Mouse (Mus musculus) embryonic stem cell, embryonic (primary cell): ENCODE measurements around the gene Traip.

Experiments
- CTCF ChIA-PET, 4 experiments: fragments of 300-600 bp in 2 of 4; fragments of 350-600 bp in 2 of 4; sonication (Branson Sonifier 250); formaldehyde crosslinking; loops; one replicate each; lab custom pipeline; 2022; ENCODE audit warnings: inconsistent platforms in 2 of 4; lab: Charles Lee
- POLR2A ChIA-PET, 4 experiments: fragments of 300-600 bp in 2 of 4; fragments of 350-600 bp in 2 of 4; sonication (Branson Sonifier 250); formaldehyde crosslinking; loops; one replicate each; lab custom pipeline; 2022; ENCODE audit warnings: antibody characterized with exemption in 4 of 4, inconsistent platforms in 1 of 4; lab: Charles Lee

Traip gene

GRCm38 (mm10) chr9:107919441-107919840 lies 30.5 kb upstream of the Traip start:
- POLR2A ChIA-PET, result interaction anchor here in 3 of 4 experiments (0.6 to 9.2 kb wide), 8 partner anchors 10 to 43 kb away, joined by 3 to 63 read pairs (median 3); partner anchors contain the start of genes Mst1r (in 2 of the 3) and Camkv (in 1 of the 3)
- CTCF ChIA-PET, result interaction anchor here in 3 of 4 experiments (0.6 to 6.2 kb wide), 8 partner anchors 12 to 175 kb away, joined by 3 to 38 read pairs (median 4); partner anchors contain the start of genes Mst1r (in 2 of the 3) and Apeh (in 1 of the 3)

GRCm38 (mm10) chr9:107923021-107923420 lies 26.9 kb upstream of the Traip start:
- ChIA-PET POLR2A (interaction anchor here in 2 of 4 experiments (0.6 to 9.2 kb wide), 13 partner anchors 9 to 595 kb away, joined by 3 to 63 read pairs (median 4); partner anchors contain the start of genes Mst1r (in 2 of the 2), Amigo3 (in 1 of the 2) and Camkv (in 1 of the 2)), CTCF (interaction anchor here (0.5 to 3.4 kb wide), 38 partner anchors 8 to 118 kb away, joined by 3 to 27 read pairs (median 4); partner anchors contain the start of genes Mst1r (in 3 of the 4), Camkv (in 2 of the 4), Inka1 (in 2 of the 4) and Gm20661 (in 1 of the 4))

GRCm38 (mm10) chr9:107923956-107924355 lies 26.0 kb upstream of the Traip start:
- POLR2A ChIA-PET, result interaction anchor here in 1 of 4 experiments (0.9 to 9.2 kb wide), 4 partner anchors 11 to 15 kb away, joined by 3 to 63 read pairs (median 4); partner anchors contain the start of gene Mst1r
- CTCF ChIA-PET, result interaction anchor here in 3 of 4 experiments (0.9 to 3.3 kb wide), 22 partner anchors 8 to 279 kb away, joined by 3 to 27 read pairs (median 4); partner anchors contain the start of genes Camkv (in 2 of the 3), Gm20661 (in 1 of the 3), Mon1a (in 1 of the 3) and Mst1r (in 1 of the 3)

GRCm38 (mm10) chr9:107925251-107925650 lies 24.7 kb upstream of the Traip start:
- ChIA-PET CTCF (interaction anchor here in 3 of 4 experiments (0.8 to 2.3 kb wide), 4 partner anchors 11 to 24 kb away, joined by 3 to 8 read pairs (median 4); partner anchors contain the start of gene Camkv (in 1 of the 3)), POLR2A (interaction anchor here in 3 of 4 experiments (0.6 to 9.2 kb wide), 7 partner anchors 11 to 128 kb away, joined by 3 to 63 read pairs (median 4); partner anchors contain the start of genes Amigo3 (in 1 of the 3), Ip6k1 (in 1 of the 3) and Mst1r (in 1 of the 3))

- POLR2A ChIA-PET, result interaction anchor here in 1 of 4 experiments (0.7 to 2.1 kb wide), 10 partner anchors 10 to 126 kb away, joined by 3 to 6 read pairs (median 4); partner anchors contain the start of genes Amigo3, Inka1, Ip6k1 and Mst1r
- CTCF ChIA-PET, result interaction anchor here in 3 of 4 experiments (0.5 to 2.3 kb wide), 8 partner anchors 20 to 213 kb away, joined by 3 to 14 read pairs (median 4); partner anchors contain the start of genes Amigo3 (in 1 of the 3) and Mst1r (in 1 of the 3)
Observed at GRCm38 (mm10) chr9:107926920-107927420, 23.0 kb upstream of the Traip start.

- POLR2A ChIA-PET, result interaction anchor here in 2 of 4 experiments (0.7 to 2.1 kb wide), 7 partner anchors 21 to 1719 kb away, joined by 3 to 6 read pairs (median 4); partner anchors contain the start of genes Inka1 (in 1 of the 2) and Mst1r (in 1 of the 2)
- CTCF ChIA-PET, result interaction anchor here in 3 of 4 experiments (0.5 to 2.3 kb wide), 5 partner anchors 23 to 85 kb away, joined by 3 to 8 read pairs (median 5); no protein-coding TSS in a partner anchor
Observed at GRCm38 (mm10) chr9:107927749-107928148, 22.2 kb upstream of the Traip start.

DNA sequence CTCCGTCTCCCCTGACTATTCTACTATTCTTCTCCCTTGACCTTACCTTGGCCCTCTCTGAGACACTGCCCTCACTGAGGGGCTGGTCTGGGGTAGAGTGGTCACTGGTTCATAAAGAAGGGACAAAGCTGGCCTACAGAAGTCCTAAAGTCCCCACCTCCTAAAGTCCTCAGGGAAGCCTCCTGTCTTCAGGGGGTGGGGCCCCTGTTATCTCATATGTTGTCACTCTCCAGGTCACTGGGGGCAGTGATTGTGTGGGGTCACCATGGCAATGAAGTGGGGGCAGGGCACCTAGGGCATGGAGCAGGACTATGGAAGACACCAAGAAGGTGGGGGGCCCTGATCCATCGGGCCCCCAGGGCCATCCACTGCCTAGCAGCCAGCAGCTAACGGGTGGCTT lies 21.8 kb upstream of the Traip start, which contains the start of gene Actl11:
Gene Actl11, plus strand, starts transcription at position 301 of the 400 bp plus-strand sequence.
- POLR2A ChIA-PET, result interaction anchor here in 1 of 4 experiments (1.0 to 1.7 kb wide), 3 partner anchors 34 to 57 kb away, joined by 3 to 5 read pairs (median 3); partner anchors contain the start of gene Inka1

GRCm38 (mm10) chr9:107932221-107932620 lies 17.7 kb upstream of the Traip start:
- ChIA-PET CTCF (interaction anchor here in 3 of 4 experiments (1.0 to 1.9 kb wide), 8 partner anchors 9 to 113 kb away, joined by 3 to 9 read pairs (median 4); no protein-coding TSS in a partner anchor), POLR2A (interaction anchor here in 3 of 4 experiments (0.6 to 2.3 kb wide), 12 partner anchors 9 to 1573 kb away, joined by 3 to 7 read pairs (median 4); partner anchors contain the start of genes Gm20661 (in 1 of the 3), Inka1 (in 1 of the 3) and Ip6k1 (in 1 of the 3))

More for the DNA sequence above, 21.8 kb upstream of the Traip start, which contains the start of gene Actl11:
- CTCF ChIA-PET, result interaction anchor here in 2 of 4 experiments (0.6 to 0.9 kb wide), 2 partner anchors 19 to 24 kb away, joined by 3 read pairs; no protein-coding TSS in a partner anchor

DNA sequence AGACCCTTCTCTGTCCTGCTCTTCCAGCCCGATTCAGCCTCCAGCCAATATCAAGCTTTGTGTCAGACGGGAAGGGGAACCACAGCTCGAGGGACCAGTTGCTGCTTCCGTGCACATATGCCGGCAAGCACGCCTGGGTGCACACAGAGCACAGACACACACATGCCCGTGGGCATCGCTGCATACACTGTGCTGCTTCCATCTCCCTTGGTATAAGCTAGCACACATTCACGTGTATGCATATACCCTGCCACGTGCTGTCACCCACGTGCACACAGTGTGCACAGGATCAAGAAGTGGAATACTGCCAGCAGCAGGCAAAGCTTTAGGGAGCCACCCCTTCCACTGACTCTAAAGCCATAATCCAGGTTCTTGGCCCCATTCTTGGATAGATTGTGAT lies 15.8 kb upstream of the Traip start:
- ChIA-PET POLR2A (interaction anchor here in 2 of 4 experiments (0.9 to 1.4 kb wide), 4 partner anchors 14 to 43 kb away, joined by 3 read pairs; no protein-coding TSS in a partner anchor), CTCF (interaction anchor here (0.6 to 1.7 kb wide), 6 partner anchors 21 to 272 kb away, joined by 3 to 6 read pairs (median 3); no protein-coding TSS in a partner anchor)

DNA sequence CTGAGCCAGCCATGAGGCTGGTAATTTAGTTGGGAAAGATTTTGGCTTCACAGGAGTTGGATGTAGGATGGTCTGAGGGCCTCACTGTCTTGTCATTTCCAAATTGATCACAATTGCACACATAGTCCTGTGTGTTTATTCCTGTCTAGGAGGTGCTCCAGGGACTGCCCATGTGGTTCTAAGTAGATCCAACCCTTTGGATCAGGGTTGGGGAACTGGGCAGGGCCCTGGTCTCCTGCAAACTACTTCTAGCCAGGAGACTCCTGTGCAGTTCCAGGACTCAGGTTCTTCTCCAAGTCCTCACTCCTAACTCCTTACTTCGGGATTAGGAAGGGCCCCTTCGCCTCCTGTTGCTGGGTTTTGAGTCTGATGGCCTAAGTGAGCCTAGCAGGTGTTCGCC lies 14.6 kb upstream of the Traip start, which contains the start of gene Camkv:
Gene Camkv, plus strand, starts transcription at position 301 of the 400 bp plus-strand sequence.
- CTCF ChIA-PET, result interaction anchor here in 3 of 4 experiments (0.9 to 1.9 kb wide), 7 partner anchors 9 to 44 kb away, joined by 3 to 9 read pairs (median 3); no protein-coding TSS in a partner anchor
- POLR2A ChIA-PET, result interaction anchor here in 2 of 4 experiments (0.7 to 2.3 kb wide), 13 partner anchors 10 to 254 kb away, joined by 3 to 9 read pairs (median 4); no protein-coding TSS in a partner anchor

DNA sequence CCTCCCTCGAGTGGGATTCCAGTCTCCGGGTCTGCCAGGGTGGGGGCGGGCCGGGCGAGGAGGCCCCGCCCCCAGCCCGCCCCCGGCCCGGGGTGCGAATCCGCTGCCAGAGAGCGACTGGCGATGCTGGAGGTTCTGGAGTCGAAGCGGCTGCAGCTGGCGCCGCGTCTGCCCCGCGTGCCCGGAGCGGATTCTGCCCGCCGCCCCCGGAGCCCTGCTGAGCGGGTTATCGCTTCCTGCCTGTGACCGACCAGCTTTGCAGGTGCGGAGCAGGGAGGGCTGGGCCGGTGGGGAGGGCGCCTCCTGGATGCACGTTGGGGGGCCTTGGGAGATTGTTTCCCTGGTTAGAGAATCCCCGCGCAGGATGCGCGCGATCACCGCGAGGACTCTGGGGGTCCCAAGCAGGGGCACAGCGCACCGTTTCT lies 14.1 kb upstream of the Traip start:
- ChIA-PET CTCF (interaction anchor here (0.6 to 1.9 kb wide), 11 partner anchors 10 to 156 kb away, joined by 3 to 9 read pairs (median 4); no protein-coding TSS in a partner anchor), POLR2A (interaction anchor here in 3 of 4 experiments (0.5 to 2.3 kb wide), 19 partner anchors 9 to 253 kb away, joined by 3 to 9 read pairs (median 4); partner anchors contain the start of gene Ip6k1 (in 1 of the 3))

DNA sequence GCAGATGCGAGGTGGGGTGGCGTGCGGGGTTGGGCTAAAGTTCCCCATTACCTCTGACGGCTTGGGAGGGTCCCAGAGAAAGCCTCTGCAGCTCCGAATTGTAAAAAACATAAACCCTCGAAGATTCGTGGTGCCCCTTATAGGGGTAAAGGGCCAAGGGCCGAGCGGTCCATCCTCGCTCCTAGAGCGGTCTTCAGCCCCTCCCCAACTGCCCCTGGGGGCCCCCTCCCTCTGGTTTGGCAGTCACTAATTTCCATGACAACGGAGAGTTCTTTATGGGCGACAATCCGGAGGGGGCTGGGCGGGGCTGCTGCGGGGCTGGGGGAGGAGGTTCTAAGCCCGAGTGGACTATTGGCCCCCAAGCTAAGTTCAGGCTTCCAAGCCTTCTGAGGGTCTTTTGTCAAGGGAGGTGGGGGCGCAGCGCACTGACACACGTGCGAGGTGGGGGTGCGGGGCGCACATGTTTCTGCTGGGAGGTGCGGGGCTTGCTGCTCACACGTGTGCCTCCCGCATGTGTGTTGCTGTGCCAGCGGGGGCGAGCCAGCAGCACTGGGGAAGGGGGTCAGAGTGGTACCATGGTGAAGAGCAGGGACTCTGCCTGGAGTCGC lies 13.6 kb upstream of the Traip start:
- POLR2A ChIA-PET, result interaction anchor here in 3 of 4 experiments (0.5 to 2.3 kb wide), 21 partner anchors 8 to 518 kb away, joined by 3 to 9 read pairs (median 4); partner anchors contain the start of gene Ip6k1 (in 1 of the 3)
- CTCF ChIA-PET, result interaction anchor here (0.6 to 1.9 kb wide), 12 partner anchors 10 to 155 kb away, joined by 3 to 9 read pairs (median 4); no protein-coding TSS in a partner anchor

GRCm38 (mm10) chr9:107936831-107937230 lies 13.1 kb upstream of the Traip start:
- CTCF ChIA-PET, result interaction anchor here in 3 of 4 experiments (0.7 to 1.9 kb wide), 6 partner anchors 11 to 36 kb away, joined by 3 to 9 read pairs (median 4); no protein-coding TSS in a partner anchor
- POLR2A ChIA-PET, result interaction anchor here in 3 of 4 experiments (0.6 to 2.3 kb wide), 10 partner anchors 8 to 518 kb away, joined by 3 to 9 read pairs (median 6); partner anchors contain the start of gene Ip6k1 (in 1 of the 3)

DNA sequence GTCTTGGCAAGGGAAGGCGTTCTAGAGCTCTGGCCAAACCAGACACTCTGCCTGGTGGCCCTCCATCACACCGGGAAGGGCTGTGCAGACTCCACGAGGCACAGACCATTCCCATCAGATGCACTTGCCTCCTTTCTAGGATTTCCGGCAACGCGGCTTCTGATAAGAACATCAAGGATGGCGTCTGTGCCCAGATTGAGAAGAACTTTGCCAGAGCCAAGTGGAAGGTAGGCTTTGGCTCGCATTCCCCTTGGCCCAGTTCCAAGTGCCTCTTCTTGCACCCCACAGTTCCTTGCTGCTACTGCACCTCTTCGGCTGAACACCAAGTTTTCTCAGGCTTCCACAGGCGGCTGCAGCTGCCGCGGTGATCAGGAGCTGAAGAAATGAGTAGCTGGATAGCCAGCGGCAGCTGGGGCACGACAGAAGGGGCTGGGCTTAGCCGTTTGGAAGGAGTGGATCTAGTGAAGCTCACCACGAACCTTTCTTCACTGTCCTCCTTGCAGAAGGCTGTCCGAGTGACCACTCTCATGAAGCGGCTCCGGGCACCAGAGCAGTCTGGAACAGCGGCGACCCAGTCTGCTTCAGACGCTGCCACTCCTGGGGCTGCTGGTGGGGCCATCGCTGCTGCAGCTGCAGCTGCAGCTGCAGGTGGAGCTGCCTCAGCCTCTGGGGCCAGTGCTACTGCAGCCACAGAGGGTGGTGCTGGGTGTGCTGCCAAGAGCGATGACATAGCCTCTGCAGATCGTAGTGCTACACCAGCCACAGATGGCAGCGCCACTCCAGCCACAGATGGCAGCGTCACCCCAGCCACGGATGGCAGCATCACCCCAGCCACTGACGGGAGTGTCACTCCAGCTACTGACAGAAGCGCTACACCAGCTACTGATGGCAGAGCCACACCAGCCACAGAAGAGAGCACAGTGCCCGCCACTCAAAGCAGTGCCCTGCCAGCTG lies 2.4 kb upstream of the Traip start:
- POLR2A ChIA-PET, result interaction anchor here in 3 of 4 experiments (0.6 to 3.1 kb wide), 11 partner anchors 7 to 299 kb away, joined by 3 to 10 read pairs (median 3); no protein-coding TSS in a partner anchor
- CTCF ChIA-PET, result interaction anchor here in 2 of 4 experiments (0.5 to 1.7 kb wide), 6 partner anchors 11 to 148 kb away, joined by 3 to 9 read pairs (median 4); no protein-coding TSS in a partner anchor
